Mouse (Mus musculus) heart, embryonic 12.5 days (tissue): ENCODE measurements around the gene Etfb. TPM values are rescaled to one million over a fixed set of nuclear protein-coding genes. Genes with fewer than 3 reads are reported as not detected.

Experiments used
- ATAC-seq: fragments of 200-750 bp; cut with Nextera tagmentation; 2 replicates; pipeline ENCODE4 v1.8.0; 2017; ENCODE audit warnings: moderate TSS enrichment, moderate library complexity; ENCODE audit not compliant: insufficient number of reproducible peaks, low FRiP score
- H3K27ac ChIP-seq: fragments of 300-500 bp; sonication (generic); 2 replicates; pipeline ENCODE4 v1.5.1; 2016; ENCODE audit warnings: mild to moderate bottlenecking, moderate library complexity; ENCODE audit not compliant: poor library complexity, severe bottlenecking
- H3K27me3 ChIP-seq: fragments of 300-500 bp; sonication (generic); replicated peaks from 2 replicates; pipeline ENCODE4 v1.6.1; 2016; ENCODE audit warnings: mild to moderate bottlenecking, moderate library complexity
- H3K36me3 ChIP-seq: fragments of 300-500 bp; sonication (generic); 2 replicates; pipeline ENCODE4 v1.6.1; 2016; ENCODE audit warnings: mild to moderate bottlenecking, moderate library complexity
- H3K4me1 ChIP-seq: fragments of 300-500 bp; sonication (generic); replicated peaks from 2 replicates; pipeline ENCODE4 v1.6.1; 2016; ENCODE audit warnings: mild to moderate bottlenecking
- H3K4me2 ChIP-seq: fragments of 300-500 bp; sonication (generic); 2 replicates; pipeline ENCODE4 v1.6.1; 2016; ENCODE audit warnings: mild to moderate bottlenecking, moderate library complexity
- H3K4me3 ChIP-seq: fragments of 300-500 bp; sonication (generic); 2 replicates; pipeline ENCODE4 v1.5.1; 2016; ENCODE audit warnings: mild to moderate bottlenecking
- H3K9ac ChIP-seq: fragments of 300-500 bp; sonication (generic); 2 replicates; pipeline ENCODE4 v1.6.1; 2016; ENCODE audit warnings: mild to moderate bottlenecking, moderate library complexity
- H3K9me3 ChIP-seq: fragments of 300-500 bp; sonication (generic); replicated peaks from 2 replicates; pipeline ENCODE4 v1.6.1; 2016; ENCODE audit warnings: mild to moderate bottlenecking, moderate library complexity
- WGBS: fragments of 180-500 bp; shearing (Covaris S2); methylation state at CpG from one replicate; pipeline ENCODE4 v1.1.7; 2016; 5-methylcytosine and 5-hydroxymethylcytosine counted together
- polyA plus RNA-seq: library from polyadenylated mRNA; unstranded; fragments of >200 nt; fragmentation: Nextera tagmentation; extraction: Ambion mirVana; gene quantifications from 2 replicates; pipeline ENCODE4 v1.2.1, GENCODE M21; 2016

Etfb gene
- polyA plus RNA-seq, 1 experiment from 2014 or later: 473 TPM

DNA sequence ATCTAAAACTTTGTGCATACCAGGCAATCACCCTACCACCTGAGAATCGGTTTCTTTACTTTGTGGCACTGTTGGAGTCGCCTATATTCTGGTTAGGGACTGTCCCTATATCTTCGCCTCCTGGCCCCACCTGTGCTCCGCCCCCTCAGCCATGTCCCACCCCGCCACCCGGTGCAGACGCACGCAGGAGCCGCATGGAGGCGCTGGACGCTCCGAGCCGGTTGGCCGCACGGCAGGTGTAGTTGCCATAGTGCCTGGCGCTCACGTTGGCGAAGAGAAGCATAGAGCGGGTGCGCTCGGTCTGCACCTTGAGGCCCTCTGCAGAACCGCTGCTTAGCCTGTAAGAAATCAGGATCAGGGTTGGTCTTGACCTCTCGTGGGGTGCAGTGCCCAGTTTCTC is 31.8 kb downstream of the Etfb start:
- Histone ChIP-seq H3K9ac (no peak overlapping the region), H3K36me3 (no peaks in the 10 kb centered on the region), H3K4me2 (no peak overlapping the region), H3K4me1 (peaks cover 12% of the 10 kb centered on the region), H3K9me3 (no peaks in the 10 kb centered on the region), H3K27ac (no peak overlapping the region), H3K4me3 (no peak overlapping the region), H3K27me3 (peaks cover 75% of the 10 kb centered on the region)
- no peak for ATAC-seq
- WGBS: 9% methylated on average over 23 of the region's 23 CpGs

DNA sequence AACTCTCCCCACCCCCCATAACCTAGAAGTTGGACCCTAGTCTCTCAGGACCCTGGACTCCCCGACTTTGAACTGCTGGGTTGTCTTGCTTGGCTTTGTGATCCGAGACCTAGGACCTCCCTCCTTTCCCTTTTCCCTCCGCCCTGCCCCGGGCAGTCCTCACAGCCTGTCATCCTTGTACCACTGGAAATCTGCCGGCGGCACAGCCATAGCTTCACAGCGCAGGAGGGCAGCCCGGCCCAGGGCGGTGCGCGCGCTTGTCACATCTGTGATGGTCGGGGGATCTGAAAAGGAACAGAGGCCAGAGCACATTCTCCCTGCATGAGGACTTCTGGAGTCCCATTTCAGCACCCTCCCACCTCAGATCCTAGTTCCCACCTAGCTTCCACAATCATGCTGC is 32.5 kb downstream of the Etfb start:
- Histone ChIP-seq H3K27ac (no peak overlapping the region), H3K4me2 (peak overlapping the region; percentile 29), H3K9me3 (no peaks in the 10 kb centered on the region), H3K36me3 (no peaks in the 10 kb centered on the region), H3K27me3 (peaks cover 75% of the 10 kb centered on the region), H3K4me1 (peaks cover 12% of the 10 kb centered on the region), H3K9ac (0 out of 2 replicates have a peak overlapping the region, but pooled peaks have one; percentile 15), H3K4me3 (0 out of 2 replicates have a peak overlapping the region, but pooled peaks have one; percentile 3)
- ATAC-seq: no peak
- 2% methylated on average over 13 of the region's 13 CpGs for WGBS

DNA sequence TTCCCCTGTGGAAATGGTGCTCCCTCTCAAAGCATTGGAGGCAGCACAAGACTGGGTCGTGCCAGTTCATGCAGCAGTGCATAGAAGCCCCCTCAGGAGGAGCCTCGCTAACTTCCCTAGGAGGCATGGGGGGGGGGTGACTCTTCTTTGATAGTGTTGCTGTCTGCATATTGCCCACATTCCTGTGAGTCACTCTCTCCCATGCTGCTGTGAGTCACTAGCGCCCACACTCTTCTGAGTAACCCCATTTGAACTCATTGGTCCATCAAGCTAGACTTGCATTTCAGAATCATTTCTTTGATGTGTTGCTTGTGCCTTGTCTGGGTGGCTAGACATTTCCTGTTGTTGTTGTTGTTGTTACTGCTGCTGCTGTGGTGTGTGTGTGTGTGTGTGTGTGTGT is 37.3 kb downstream of the Etfb start:
- 53% methylated on average over 3 of the region's 3 CpGs for WGBS

DNA sequence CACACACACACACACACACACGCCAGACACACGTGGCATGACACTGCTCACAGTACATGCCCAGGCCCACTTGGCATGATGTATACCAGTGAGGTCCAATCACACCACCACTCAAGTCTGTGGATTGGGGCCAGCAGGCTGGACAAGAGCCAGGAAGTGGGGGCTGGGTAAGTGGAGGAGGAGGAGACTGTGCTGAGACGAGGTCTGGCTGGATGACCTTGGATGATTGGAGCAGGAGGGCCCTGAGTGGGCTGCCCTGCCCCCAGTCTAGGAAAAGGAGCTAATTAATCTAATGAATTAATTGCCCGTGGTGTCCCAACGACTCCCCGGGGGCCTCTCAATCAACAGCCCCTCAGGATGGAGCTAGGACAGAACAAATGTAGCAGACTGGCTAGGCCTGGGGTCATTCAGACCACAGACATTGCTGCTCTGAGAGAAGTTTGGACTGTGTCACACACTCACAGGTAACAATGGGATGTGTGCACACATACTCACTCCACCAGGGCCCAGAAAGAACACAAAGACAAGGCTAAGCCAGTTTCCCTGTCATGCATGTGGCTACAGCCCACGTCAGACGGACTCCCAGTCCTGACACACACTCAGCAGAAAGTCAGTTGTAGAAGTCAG is 38.3 kb downstream of the Etfb start:
- 61% methylated on average over 8 of the region's 8 CpGs for WGBS
- H3K4me3 ChIP-seq: no peak overlapping the region
- H3K4me1 ChIP-seq: peaks cover 5% of the 10 kb centered on the region
- no peaks in the 10 kb centered on the region for H3K36me3 ChIP-seq
- H3K9ac ChIP-seq: no peak overlapping the region
- H3K4me2 ChIP-seq: no peak overlapping the region
- H3K27me3 ChIP-seq: peaks cover 38% of the 10 kb centered on the region
- no peak overlapping the region for H3K27ac ChIP-seq
- no peak for ATAC-seq
- H3K9me3 ChIP-seq: no peaks in the 10 kb centered on the region

More for the DNA sequence above, 37.3 kb downstream of the Etfb start:
- Histone ChIP-seq H3K27me3 (peaks cover 41% of the 10 kb centered on the region), H3K4me3 (no peak overlapping the region), H3K4me1 (peaks cover 13% of the 10 kb centered on the region), H3K9ac (no peak overlapping the region), H3K4me2 (no peak overlapping the region), H3K9me3 (no peaks in the 10 kb centered on the region), H3K36me3 (no peaks in the 10 kb centered on the region), H3K27ac (no peak overlapping the region)
- no peak for ATAC-seq

DNA sequence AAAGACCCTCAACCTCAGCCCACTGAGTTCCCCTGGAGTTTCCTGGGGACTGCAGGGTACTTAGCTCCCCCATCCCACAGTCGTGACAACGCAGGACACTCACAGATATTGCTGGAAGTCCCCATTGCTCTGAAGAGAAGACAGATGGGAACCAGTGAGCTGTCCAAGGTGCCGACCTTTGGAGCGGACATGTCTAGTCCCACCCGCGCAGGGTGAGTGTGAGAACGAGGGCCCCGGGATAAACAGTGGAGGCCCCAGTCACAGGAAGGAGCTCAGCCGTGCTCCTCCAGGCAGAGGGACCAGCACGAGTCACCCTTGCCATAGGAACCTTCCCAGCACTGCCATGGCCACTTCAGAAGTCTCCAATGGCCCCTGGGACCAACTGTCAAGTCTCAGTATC is 39.4 kb downstream of the Etfb start:
- no peaks in the 10 kb centered on the region for H3K36me3 ChIP-seq
- no peak for ATAC-seq
- 12% methylated on average over 10 of the region's 10 CpGs for WGBS

DNA sequence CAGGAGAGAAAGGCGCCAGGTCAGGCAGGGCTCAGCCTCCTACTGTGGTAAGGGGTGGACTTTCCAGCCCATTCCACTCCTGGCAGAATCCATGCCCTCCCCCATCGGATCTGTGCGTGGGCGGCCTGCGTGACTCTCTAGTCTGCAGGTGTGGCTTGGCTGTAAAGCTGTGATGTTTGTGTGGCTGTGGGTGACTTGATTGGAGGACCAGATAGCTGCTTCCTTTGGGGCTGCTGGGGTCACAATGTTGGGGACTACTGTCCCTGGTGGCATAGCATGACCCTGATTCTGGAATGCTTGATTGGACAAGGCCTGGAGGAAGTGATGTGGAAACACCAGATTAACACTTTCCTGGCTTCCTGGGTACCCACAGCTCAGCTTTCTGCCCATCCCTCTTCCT is 44.8 kb downstream of the Etfb start:
- Histone ChIP-seq H3K9ac (no peak overlapping the region), H3K4me3 (no peak overlapping the region), H3K27ac (no peak overlapping the region), H3K4me1 (peaks cover 10% of the 10 kb centered on the region; the same call in 1 of the 2 replicates), H3K27me3 (peaks cover 66% of the 10 kb centered on the region), H3K9me3 (no peaks in the 10 kb centered on the region; the same call in 1 of the 2 replicates), H3K36me3 (no peaks in the 10 kb centered on the region), H3K4me2 (no peak overlapping the region)
- 34% methylated on average over 5 of the region's 5 CpGs for WGBS
- ATAC-seq: no peak

More for the DNA sequence above, 39.4 kb downstream of the Etfb start:
- no peak overlapping the region for H3K4me3 ChIP-seq
- no peaks in the 10 kb centered on the region for H3K9me3 ChIP-seq
- no peak overlapping the region for H3K9ac ChIP-seq
- peaks cover 5% of the 10 kb centered on the region for H3K4me1 ChIP-seq
- H3K27me3 ChIP-seq: peaks cover 38% of the 10 kb centered on the region
- no peak overlapping the region for H3K4me2 ChIP-seq
- H3K27ac ChIP-seq: no peak overlapping the region

DNA sequence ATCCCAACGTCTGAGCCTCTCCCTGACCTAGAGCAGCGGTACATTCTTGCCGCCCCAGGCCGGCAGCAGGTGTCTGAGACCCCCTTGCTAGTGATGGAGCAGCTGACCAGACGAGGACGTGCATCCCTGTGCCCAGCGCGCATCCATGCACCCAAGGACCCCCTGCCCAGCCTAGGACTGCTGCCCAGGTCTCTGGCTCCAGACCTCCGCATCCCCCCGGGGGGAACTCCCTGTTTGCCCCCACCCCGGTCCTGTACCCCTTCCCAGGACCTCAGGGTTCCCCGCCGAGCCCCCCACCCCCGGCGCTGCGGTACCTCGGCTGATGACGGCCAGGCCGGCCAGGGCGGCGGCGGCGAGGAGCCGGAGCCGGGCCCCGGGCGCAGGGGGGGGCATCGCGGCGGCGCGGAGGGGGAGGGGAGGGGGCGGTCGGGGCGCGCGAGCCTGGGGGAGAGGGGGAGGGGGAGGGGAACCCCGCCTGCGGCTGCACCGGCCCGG is 45.8 kb downstream of the Etfb start, which contains the start of gene Iglon5:
Gene Iglon5 (minus strand): TSS at position 445 of the 495 bp plus-strand sequence.
- ATAC-seq: 0 out of 2 replicates have a peak, but pooled peaks have one; percentile 50
- no peak within 1 kb of the TSS for H3K27ac ChIP-seq

DNA sequence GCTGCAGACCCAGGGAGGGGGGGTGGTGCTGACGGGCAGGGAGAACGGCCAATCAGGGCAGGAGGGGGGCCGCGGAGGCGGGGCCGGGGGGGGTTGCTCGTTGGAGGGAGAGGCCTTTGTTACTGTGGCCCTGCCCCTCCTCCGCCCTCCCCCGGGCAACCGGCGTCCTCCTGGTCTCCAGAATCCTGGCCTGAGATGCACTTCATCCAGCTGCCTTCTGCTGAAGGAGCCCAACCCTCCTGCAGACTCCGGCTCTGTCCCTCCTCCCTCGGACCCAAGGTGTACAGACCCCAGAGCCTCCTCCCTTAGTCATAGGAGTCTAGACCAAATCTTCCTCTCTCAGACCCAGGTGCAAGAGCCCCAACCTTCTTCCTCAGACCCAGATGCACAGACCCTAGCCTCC is 46.3 kb downstream of the Etfb start:
- peak; percentile 46 for ATAC-seq
- Histone ChIP-seq H3K27me3 (peaks cover 74% of the 10 kb centered on the region), H3K4me3 (peak overlapping the region; percentile 56), H3K9ac (peak overlapping the region; percentile 44; the same call in 1 of the 2 replicates), H3K4me2 (peak overlapping the region; percentile 82), H3K9me3 (no peaks in the 10 kb centered on the region; the same call in 1 of the 2 replicates), H3K36me3 (no peaks in the 10 kb centered on the region), H3K27ac (no peak overlapping the region), H3K4me1 (peaks cover 10% of the 10 kb centered on the region; the same call in 1 of the 2 replicates)
- 2% methylated on average over 6 of the region's 13 CpGs for WGBS

More for the DNA sequence above, 45.8 kb downstream of the Etfb start, which contains the start of gene Iglon5:
- Histone ChIP-seq H3K9me3 (no peaks in the 10 kb centered on the region; the same call in 1 of the 2 replicates), H3K4me3 (peak within 1 kb of the TSS; percentile 56), H3K27me3 (peaks cover 70% of the 10 kb centered on the region), H3K4me1 (peaks cover 10% of the 10 kb centered on the region; the same call in 1 of the 2 replicates), H3K4me2 (peak within 1 kb of the TSS; percentile 82), H3K36me3 (no peaks in the 10 kb centered on the region), H3K9ac (peak within 1 kb of the TSS; percentile 44; the same call in 1 of the 2 replicates)
- 3% methylated on average over 19 of the region's 41 CpGs for WGBS

DNA sequence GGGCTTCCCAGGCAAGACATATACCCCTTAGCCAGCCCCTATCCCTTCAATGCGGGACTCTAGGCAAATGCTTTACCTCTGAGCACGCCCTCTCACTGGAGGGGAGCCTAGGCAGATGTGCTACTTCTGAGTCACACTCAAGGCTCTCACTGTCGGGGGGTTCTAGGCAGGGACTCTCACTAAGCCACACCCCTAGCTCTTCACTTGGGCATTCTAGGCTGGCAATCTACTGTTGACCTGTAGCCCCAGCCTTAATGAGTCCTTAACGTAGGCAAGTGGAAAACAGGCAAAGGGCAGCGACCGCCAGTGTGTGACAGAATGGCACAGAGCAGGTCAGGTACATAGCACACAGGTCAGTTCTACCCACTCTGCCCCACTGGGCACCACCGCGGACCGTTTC is 47.0 kb downstream of the Etfb start:
- no peaks in the 10 kb centered on the region for H3K36me3 ChIP-seq
- H3K27me3 ChIP-seq: peaks cover 81% of the 10 kb centered on the region
- no peak overlapping the region for H3K4me2 ChIP-seq

DNA sequence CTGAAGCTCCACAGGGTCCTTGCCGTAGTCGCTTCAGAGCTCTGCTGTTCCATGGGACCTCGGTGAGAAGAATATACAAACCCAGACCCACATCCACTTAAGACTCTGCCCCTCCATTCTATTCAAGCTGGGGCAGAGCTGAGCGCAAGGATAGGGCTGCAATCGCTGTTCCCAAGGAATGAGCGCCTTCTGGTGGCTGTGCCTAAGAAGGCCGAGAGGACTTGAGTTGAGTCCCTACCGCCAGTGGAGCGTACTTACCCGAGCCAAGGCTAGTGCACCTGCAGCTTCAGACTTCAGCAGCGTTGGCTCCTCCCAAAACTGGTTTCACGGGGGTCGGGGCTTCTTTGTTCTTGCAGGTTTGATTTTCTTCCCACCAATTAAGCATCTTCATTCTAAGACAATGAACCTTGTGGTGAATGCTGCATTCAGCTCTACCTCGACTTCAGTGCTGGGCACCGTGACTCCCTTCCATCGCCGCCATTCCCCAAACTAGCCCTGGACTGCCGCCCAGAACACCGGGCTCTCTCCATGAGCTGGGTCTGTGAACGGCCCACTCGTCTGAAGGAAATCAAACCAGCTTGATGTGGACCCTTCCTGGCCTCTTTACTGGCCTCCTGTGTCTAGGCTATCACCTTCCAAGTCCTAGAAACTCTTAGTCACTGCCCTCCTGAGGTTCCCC is 51.6 kb downstream of the Etfb start:
- Histone ChIP-seq H3K27me3 (peaks cover 48% of the 10 kb centered on the region), H3K9me3 (peaks cover 6% of the 10 kb centered on the region; the same call in 1 of the 2 replicates), H3K4me1 (no peaks in the 10 kb centered on the region), H3K9ac (no peak overlapping the region), H3K4me2 (no peak overlapping the region), H3K4me3 (no peak overlapping the region), H3K36me3 (no peaks in the 10 kb centered on the region), H3K27ac (no peak overlapping the region)
- ATAC-seq: 0 out of 2 replicates have a peak, but pooled peaks have one; percentile 39
- 16% methylated on average over 21 of the region's 21 CpGs for WGBS

More for the DNA sequence above, 47.0 kb downstream of the Etfb start:
- Histone ChIP-seq H3K4me3 (no peak overlapping the region), H3K4me1 (peaks cover 10% of the 10 kb centered on the region; the same call in 1 of the 2 replicates), H3K9ac (no peak overlapping the region), H3K9me3 (no peaks in the 10 kb centered on the region; the same call in 1 of the 2 replicates), H3K27ac (no peak overlapping the region)
- ATAC-seq: no peak
- WGBS: 54% methylated on average over 9 of the region's 9 CpGs
